Mouse (Mus musculus): Measurements from ENCODE around the gene Ccdc74a.

GRCm38 (mm10) chr16:17669886-17670285, 23.6 kb downstream of the Ccdc74a start:
- no peak for TF ChIP-seq CTCF (IDR thresholded peaks at IDR 0.05; ENCODE audit: low read depth)
- TF ChIP-seq EP300 (optimal IDR thresholded peaks at IDR 0.05), result no peak

Measured in stomach, postnatal 0 days (tissue).